Mouse (Mus musculus) left cerebral cortex, adult 11 months (tissue): ENCODE results near the gene Try10.
"Not testable (repeated sequence)": the region's sequence is repeated elsewhere in the genome, so short reads cannot be mapped to it uniquely, and the experiment has no call there.

Experiments
- DNase-seq: peaks from one replicate; pipeline ENCODE4 v3.0.0; 2022; ENCODE audit warnings: low spot score

The Try10 gene

GRCm38 (mm10) chr6:41353932-41354331, at the start of gene Try10:
Gene Try10 (plus strand): TSS chr6:41354105.
- no peak for DNase-seq

GRCm38 (mm10) chr6:41316741-41317140, 37.2 kb upstream of the Try10 start, which contains the start of gene Try5:
Gene Try5 (minus strand): TSS chr6:41316841.
- DNase-seq, result not testable (repeated sequence)

- DNase-seq, result not testable (repeated sequence)
Measured at GRCm38 (mm10) chr6:41373772-41374171, 19.9 kb downstream of the Try10 start.

GRCm38 (mm10) chr6:41377578-41377977, 23.7 kb downstream of the Try10 start, which contains the start of gene Prss3:
Gene Prss3 (minus strand): TSS chr6:41377678.
- not testable (repeated sequence) for DNase-seq

GRCm38 (mm10) chr6:41386781-41387180, 32.9 kb downstream of the Try10 start:
- no peak for DNase-seq

- peak; percentile 4 for DNase-seq
Measured at GRCm38 (mm10) chr6:41391640-41392039, 37.7 kb downstream of the Try10 start.

GRCm38 (mm10) chr6:41392056-41392455, 38.2 kb downstream of the Try10 start, which contains the start of gene Gm5771:
Gene Gm5771 (plus strand): TSS chr6:41392356.
- DNase-seq, result not testable (repeated sequence)
